29 mouse cellular contexts compared by ENCODE assay signal in genomic region chr6:135205802-135206201, GRCm38 (mm10). TPM values are rescaled to one million over a fixed set of nuclear protein-coding genes. Genes with fewer than 3 reads are reported as not detected.
A peak's percentile ranks its signal among the peaks of the same experiment; 100 is the strongest.
DNase-seq lines count a peak whose midpoint lies in the region; ATAC-seq and TF ChIP-seq lines count a peak whose summit lies in the region.
"Had no signal": no experiment of that assay in that cellular context is flagged by ENCODE, and none has a peak within 500 bp of the region (broad histone marks: within the 10 kb centered on the region; RNA-seq: fewer than 3 reads in every experiment).

No protein-coding gene starts in this region.

- TF ChIP-seq CTCF in bone marrow, adult 2 months (IDR thresholded peaks at IDR 0.05; ENCODE audit: control insufficient read depth, insufficient read depth, low read length): no peak
- no peak for TF ChIP-seq CTCF in liver, postnatal 0 days (IDR thresholded peaks at IDR 0.05; ENCODE audit: low read depth)
- TF ChIP-seq CTCF in lung, postnatal 0 days (IDR thresholded peaks at IDR 0.05): no peak

- H3K4me3 ChIP-seq in bone marrow, adult 2 months (replicated peaks; ENCODE audit: control insufficient read depth, low read depth, low read length): no peak overlapping the region
- H3K4me3 ChIP-seq in liver, embryonic 12.5 days: peak overlapping the region; percentile 35
- no peak overlapping the region for H3K4me3 ChIP-seq in liver, postnatal 0 days (ENCODE audit: low read depth, low read length)
- no peak overlapping the region for H3K4me3 ChIP-seq in lung, postnatal 0 days (ENCODE audit: low read depth, low read length)
- H3K4me3 ChIP-seq: embryonic facial prominence, embryonic 13.5 days; erythroblast, embryonic 14.5 days; forebrain, embryonic 12.5 days; hindbrain, embryonic 13.5 days; lung, embryonic 15.5 days; midbrain, embryonic 12.5 days; neural tube, embryonic 13.5 days; stomach, embryonic 15.5 days had no signal

- H3K9me3 ChIP-seq in liver, embryonic 12.5 days (replicated peaks): no peaks in the 10 kb centered on the region
- H3K9me3 ChIP-seq in liver, postnatal 0 days (ENCODE audit: low read length): no peaks in the 10 kb centered on the region
- H3K9me3 ChIP-seq in lung, postnatal 0 days (ENCODE audit: low read length): no peaks in the 10 kb centered on the region
- H3K9me3 ChIP-seq: embryonic facial prominence, embryonic 13.5 days; forebrain, embryonic 12.5 days; hindbrain, embryonic 13.5 days; lung, embryonic 15.5 days; neural tube, embryonic 13.5 days; stomach, embryonic 15.5 days had no signal

- no peaks in the 10 kb centered on the region for H3K27me3 ChIP-seq in liver, embryonic 12.5 days (replicated peaks)
- no peaks in the 10 kb centered on the region for H3K27me3 ChIP-seq in liver, postnatal 0 days (ENCODE audit: insufficient read depth, low read length)
- no peaks in the 10 kb centered on the region for H3K27me3 ChIP-seq in lung, postnatal 0 days (replicated peaks; ENCODE audit: insufficient read depth, low read length)
- H3K27me3 ChIP-seq: CH12.LX; embryonic facial prominence, embryonic 13.5 days; forebrain, embryonic 12.5 days; hindbrain, embryonic 13.5 days; lung, embryonic 15.5 days; midbrain, embryonic 12.5 days; neural tube, embryonic 13.5 days; stomach, embryonic 15.5 days had no signal

- H3K4me1 ChIP-seq in bone marrow, adult 2 months (ENCODE audit: control insufficient read depth, insufficient read depth, low read length): no peaks in the 10 kb centered on the region; the same call in 1 of the 2 replicates
- H3K4me1 ChIP-seq in liver, embryonic 12.5 days: peaks cover 73% of the 10 kb centered on the region
- peaks cover 22% of the 10 kb centered on the region; the same call in 1 of the 2 replicates for H3K4me1 ChIP-seq in liver, postnatal 0 days (ENCODE audit: insufficient read depth)
- no peaks in the 10 kb centered on the region for H3K4me1 ChIP-seq in lung, postnatal 0 days (ENCODE audit: insufficient read depth, low read depth, low read length)
- H3K4me1 ChIP-seq: embryonic facial prominence, embryonic 13.5 days; midbrain, embryonic 12.5 days had no signal

- H3K27ac ChIP-seq in bone marrow, adult 2 months (ENCODE audit: control insufficient read depth, insufficient read depth, low read depth, low read length, poor library complexity): peak overlapping the region; percentile 30; the same call in 1 of the 2 replicates
- H3K27ac ChIP-seq in liver, embryonic 12.5 days: peak overlapping the region; percentile 90
- H3K27ac ChIP-seq in liver, postnatal 0 days (ENCODE audit: low read depth): 0 out of 2 replicates have a peak overlapping the region, but pooled peaks have one; percentile 6
- no peak overlapping the region for H3K27ac ChIP-seq in lung, postnatal 0 days (ENCODE audit: low read length)
- H3K27ac ChIP-seq: embryonic facial prominence, embryonic 13.5 days; forebrain, embryonic 12.5 days; hindbrain, embryonic 13.5 days; lung, embryonic 15.5 days; midbrain, embryonic 12.5 days; stomach, embryonic 15.5 days had no signal

- H3K9ac ChIP-seq in liver, embryonic 12.5 days: peak overlapping the region; percentile 48
- H3K9ac ChIP-seq in liver, postnatal 0 days (replicated peaks): no peak overlapping the region
- H3K9ac ChIP-seq in lung, postnatal 0 days (replicated peaks; ENCODE audit: low read depth): no peak overlapping the region
- H3K9ac ChIP-seq: embryonic facial prominence, embryonic 13.5 days; forebrain, embryonic 12.5 days; forebrain, postnatal 0 days; hindbrain, embryonic 13.5 days; lung, embryonic 15.5 days; midbrain, embryonic 12.5 days; neural tube, embryonic 13.5 days; stomach, embryonic 15.5 days had no signal

- peak overlapping the region; percentile 62 for H3K4me2 ChIP-seq in liver, embryonic 12.5 days
- H3K4me2 ChIP-seq in liver, postnatal 0 days (ENCODE audit: low read depth, low read length): peak overlapping the region; percentile 26
- H3K4me2 ChIP-seq in lung, postnatal 0 days (replicated peaks; ENCODE audit: low read depth, low read length): no peak overlapping the region
- H3K4me2 ChIP-seq: embryonic facial prominence, embryonic 13.5 days; forebrain, embryonic 12.5 days; heart, embryonic 11.5 days; hindbrain, embryonic 13.5 days; lung, embryonic 15.5 days; midbrain, embryonic 12.5 days; neural tube, embryonic 13.5 days; stomach, embryonic 15.5 days had no signal

- ATAC-seq in erythroblast, adult 5-6 weeks (replicated peaks; ENCODE audit: low FRiP score, poor library complexity, severe bottlenecking): peak; percentile 52
- ATAC-seq in liver, embryonic 12.5 days: peak; percentile 72
- peak; percentile 38 for ATAC-seq in liver, postnatal 0 days
- no peak for ATAC-seq in lung, postnatal 0 days
- ATAC-seq: forebrain, postnatal 0 days; inflammation-experienced regulatory T-cells, adult 6 months had no signal

- WGBS in bone marrow, adult 2 months: 57% methylated on average over 4 of the region's 4 CpGs
- WGBS in liver, embryonic 12.5 days (ENCODE audit: insufficient replicate concordance): 46% methylated on average over 4 of the region's 4 CpGs
- WGBS in liver, postnatal 0 days (ENCODE audit: insufficient replicate concordance): 50% methylated on average over 4 of the region's 4 CpGs
- 61% methylated on average over 4 of the region's 4 CpGs for WGBS in lung, postnatal 0 days

- DNase-seq in liver, postnatal 0 days: no peak
- no peak for DNase-seq in lung, postnatal 0 days (ENCODE audit: low spot score)
- DNase-seq in right cerebral cortex, postnatal 4 days: no peak
- DNase-seq: adrenal gland, postnatal 10 days; cerebellum, adult 18-20 months; cerebellum, postnatal 10 days; forebrain, postnatal 0 days; gastrocnemius, postnatal 10 days; heart, postnatal 4 days; kidney, adult 11 months; kidney, postnatal 14 days; left cerebral cortex, postnatal 4 days; lung, postnatal 36 days; right cerebral cortex, postnatal 14 days had no signal

- no peak for TF ChIP-seq EP300 in liver, postnatal 0 days (IDR thresholded peaks at IDR 0.05; ENCODE audit: low read depth)
- TF ChIP-seq EP300 in lung, postnatal 0 days (IDR thresholded peaks at IDR 0.05): no peak

- H3K36me3 ChIP-seq in liver, embryonic 12.5 days: peaks cover 61% of the 10 kb centered on the region
- peaks cover 5% of the 10 kb centered on the region; the same call in 1 of the 2 replicates for H3K36me3 ChIP-seq in liver, postnatal 0 days (replicated peaks; ENCODE audit: insufficient read depth, low read length)
- H3K36me3 ChIP-seq in lung, postnatal 0 days (ENCODE audit: insufficient read depth, low read length): no peaks in the 10 kb centered on the region
- H3K36me3 ChIP-seq: lung, embryonic 15.5 days; midbrain, embryonic 12.5 days had no signal

- no peak for TF ChIP-seq POLR2A in bone marrow, adult 2 months (IDR thresholded peaks at IDR 0.05; ENCODE audit: borderline replicate concordance, control insufficient read depth, low read depth, low read length)

RNA-seq across cellular contexts. Expression of gene Hebp1, which starts 8.0 kb away (rescaled TPM):
- polyA plus RNA-seq in bone marrow, adult 2 months (2011; ENCODE audit: insufficient read depth, insufficient read length, low replicate concordance, missing spikeins): 103 and 178 TPM in 2 replicates
- 72.1 and 87.8 TPM in 2 replicates for total RNA-seq in erythroblast, adult 5-6 weeks (2015; ENCODE audit: low replicate concordance)
- 143 and 274 TPM in 2 replicates for total RNA-seq in erythroblast, adult 5-6 weeks (2017; ENCODE audit: low replicate concordance)
- 116 and 120 TPM in 2 replicates for polyA plus RNA-seq in liver, embryonic 12.5 days (2016; fragmentation: Nextera tagmentation; extraction: Ambion mirVana)
- 94.2 and 108 TPM in 2 replicates for polyA plus RNA-seq in liver, postnatal 0 days (2015; fragmentation: Nextera tagmentation; extraction: Ambion mirVana)
- 16.3 and 16.5 TPM in 2 replicates for polyA plus RNA-seq in lung, postnatal 0 days (2015; fragmentation: Nextera tagmentation; extraction: Ambion mirVana)
- total RNA-seq: CH12.LX had no signal

RNA-seq across cellular contexts. Expression of gene Fam234b, which starts 8.0 kb away (rescaled TPM):
- 28.7 and 38.2 TPM in 2 replicates for polyA plus RNA-seq in bone marrow, adult 2 months (2011; ENCODE audit: insufficient read depth, insufficient read length, low replicate concordance, missing spikeins)
- 96.6 and 108 TPM in 2 replicates for total RNA-seq in erythroblast, adult 5-6 weeks (2015; ENCODE audit: low replicate concordance)
- total RNA-seq in erythroblast, adult 5-6 weeks (2017; ENCODE audit: low replicate concordance): 155 and 168 TPM in 2 replicates
- 36.3 and 37.5 TPM in 2 replicates for polyA plus RNA-seq in liver, embryonic 12.5 days (2016; fragmentation: Nextera tagmentation; extraction: Ambion mirVana)
- 15.4 and 17.1 TPM in 2 replicates for polyA plus RNA-seq in liver, postnatal 0 days (2015; fragmentation: Nextera tagmentation; extraction: Ambion mirVana)
- polyA plus RNA-seq in lung, postnatal 0 days (2015; fragmentation: Nextera tagmentation; extraction: Ambion mirVana): 5.7 and 6.1 TPM in 2 replicates

RNA-seq across cellular contexts. Expression of gene Gsg1, which starts 48.3 kb away (rescaled TPM):
- not detected in 2 replicates for polyA plus RNA-seq in bone marrow, adult 2 months (2011; ENCODE audit: insufficient read depth, insufficient read length, low replicate concordance, missing spikeins)
- total RNA-seq in erythroblast, adult 5-6 weeks (2015; ENCODE audit: low replicate concordance): not detected in 2 replicates
- not detected in 2 replicates for total RNA-seq in erythroblast, adult 5-6 weeks (2017; ENCODE audit: low replicate concordance)
- polyA plus RNA-seq in liver, embryonic 12.5 days (2016; fragmentation: Nextera tagmentation; extraction: Ambion mirVana): 0.10 and 0.32 TPM in 2 replicates
- 0.14 and 0.26 TPM in 2 replicates for polyA plus RNA-seq in liver, postnatal 0 days (2015; fragmentation: Nextera tagmentation; extraction: Ambion mirVana)
- 2.9 and 5.5 TPM in 2 replicates for polyA plus RNA-seq in lung, postnatal 0 days (2015; fragmentation: Nextera tagmentation; extraction: Ambion mirVana)
- total RNA-seq: adrenal gland, postnatal 10 days; CH12.LX; granulocyte monocyte progenitor cell, adult 5-6 weeks; left cerebral cortex, postnatal 4 days had no signal
- polyA plus RNA-seq: erythroblast, embryonic 14.5 days; inflammation-experienced regulatory T-cells, adult 6 months had no signal
